Mouse (Mus musculus) olfactory bulb, adult 2 months (tissue): ENCODE data around the gene Ipmk.

Experiments
- CTCF ChIP-seq: fragments of 200-500 bp; IDR thresholded peaks from 2 replicates; pipeline ENCODE4 v1.5.1; 2012; ENCODE audit warnings: low read depth, mild to moderate bottlenecking, low read length, moderate library complexity; ENCODE audit not compliant: insufficient read depth
- POLR2A ChIP-seq: fragments of 200-500 bp; IDR thresholded peaks from 2 replicates; pipeline ENCODE4 v1.6.1; 2012; ENCODE audit warnings: mild to moderate bottlenecking, low read depth, low read length, moderate library complexity; ENCODE audit not compliant: insufficient read depth

DNA sequence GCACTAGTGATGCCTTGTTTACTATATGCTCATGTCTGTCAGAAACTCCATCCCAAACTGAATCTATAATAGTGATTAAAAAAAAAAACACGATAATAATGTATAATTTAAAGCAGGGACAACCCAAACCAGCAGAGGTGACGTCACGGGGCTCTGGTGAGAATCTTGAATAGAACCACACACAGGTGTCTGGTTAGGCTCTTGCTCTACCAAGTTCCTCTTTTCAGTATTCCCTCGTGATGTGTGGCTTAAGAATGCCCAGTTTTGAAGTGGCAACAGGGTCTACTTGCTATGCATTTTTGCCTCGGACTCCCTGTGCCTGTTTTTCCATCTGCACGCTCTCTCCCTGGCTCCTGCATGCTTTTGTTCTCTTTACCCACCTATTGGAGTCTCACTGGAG is 124.5 kb downstream of the Ipmk start:
- TF ChIP-seq POLR2A (no peak), CTCF (no peak)
